In the genomic region with DNA sequence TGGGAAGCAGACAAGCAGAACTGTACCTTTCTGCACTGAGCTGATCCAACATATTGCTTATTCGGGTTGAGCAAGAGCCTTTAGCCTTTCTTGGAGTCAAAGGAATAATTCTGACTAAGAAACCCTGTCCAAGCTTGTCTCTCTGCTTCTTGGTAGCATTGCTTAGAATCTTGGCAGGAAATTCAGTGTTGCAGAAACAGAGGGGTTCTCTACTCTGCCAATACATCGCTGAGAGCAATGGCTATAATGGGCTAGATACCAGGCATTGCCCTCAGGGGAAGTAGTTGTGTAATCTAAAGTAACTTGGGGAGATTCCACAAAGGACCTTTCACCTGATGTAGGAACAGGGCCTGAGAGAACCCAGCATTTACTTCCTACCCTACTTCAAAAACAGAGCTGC, we compare ENCODE assay signal across 18 mouse cellular contexts.
DNase-seq lines count a peak whose midpoint lies in the region; ATAC-seq lines count a peak whose summit lies in the region.
"Had no signal": no experiment of that assay in that cellular context is flagged by ENCODE, and none has a peak within 500 bp of the region (broad histone marks: within the 10 kb centered on the region; RNA-seq: fewer than 3 reads in every experiment).

No protein-coding gene starts in this region.

- H3K36me3 ChIP-seq in forebrain, embryonic 15.5 days: no peaks in the 10 kb centered on the region
- H3K36me3 ChIP-seq in forebrain, embryonic 14.5 days (ENCODE audit: control insufficient read depth, insufficient read depth, low read length): no peaks in the 10 kb centered on the region
- H3K36me3 ChIP-seq in neural tube, embryonic 13.5 days: no peaks in the 10 kb centered on the region
- H3K36me3 ChIP-seq: hindbrain, embryonic 12.5 days; kidney, embryonic 15.5 days had no signal

- DNase-seq in forebrain, embryonic 14.5 days (ENCODE audit: low spot score): no peak
- DNase-seq in 3T3-L1 (ENCODE audit: low read depth, low spot score) (peak; percentile 20), adipocyte (ENCODE audit: low spot score) (peak; percentile 86)
- no peak for DNase-seq in thymus, adult 18-20 months
- no peak for DNase-seq in thymus, postnatal 14 days
- DNase-seq: cerebellum, adult 9-10 months; gastrocnemius, postnatal 10 days; lung, embryonic 14.5 days; lung, postnatal 4 days had no signal

- peaks cover 52% of the 10 kb centered on the region for H3K4me1 ChIP-seq in forebrain, embryonic 15.5 days
- peaks cover 15% of the 10 kb centered on the region for H3K4me1 ChIP-seq in forebrain, embryonic 14.5 days (ENCODE audit: control insufficient read depth, insufficient read depth, low read length)
- peaks cover 69% of the 10 kb centered on the region for H3K4me1 ChIP-seq in neural tube, embryonic 13.5 days (replicated peaks)

- no peak overlapping the region for H3K9ac ChIP-seq in forebrain, embryonic 15.5 days (replicated peaks)
- no peak overlapping the region for H3K9ac ChIP-seq in forebrain, embryonic 14.5 days (ENCODE audit: low read length)
- H3K9ac ChIP-seq in neural tube, embryonic 13.5 days: no peak overlapping the region
- H3K9ac ChIP-seq: hindbrain, embryonic 12.5 days; kidney, embryonic 15.5 days; liver, embryonic 14.5 days; lung, embryonic 14.5 days had no signal

- 0 out of 2 replicates have a peak overlapping the region, but pooled peaks have one; percentile 29 for H3K27ac ChIP-seq in forebrain, embryonic 15.5 days (replicated peaks)
- no peak overlapping the region for H3K27ac ChIP-seq in forebrain, embryonic 14.5 days (ENCODE audit: low read depth, low read length)
- peak overlapping the region; percentile 4; the same call in 1 of the 2 replicates for H3K27ac ChIP-seq in neural tube, embryonic 13.5 days (replicated peaks)
- H3K27ac ChIP-seq: hindbrain, embryonic 12.5 days; kidney, embryonic 15.5 days; liver, embryonic 14.5 days had no signal

- H3K27me3 ChIP-seq in forebrain, embryonic 15.5 days: peaks cover 10% of the 10 kb centered on the region; the same call in 1 of the 2 replicates
- H3K27me3 ChIP-seq in forebrain, embryonic 14.5 days (replicated peaks; ENCODE audit: control insufficient read depth, insufficient read depth, low read length): peaks cover 31% of the 10 kb centered on the region
- peaks cover 30% of the 10 kb centered on the region for H3K27me3 ChIP-seq in neural tube, embryonic 13.5 days

- no peaks in the 10 kb centered on the region for H3K9me3 ChIP-seq in forebrain, embryonic 15.5 days
- H3K9me3 ChIP-seq in forebrain, embryonic 14.5 days (replicated peaks; ENCODE audit: control insufficient read depth, low read length): no peaks in the 10 kb centered on the region
- no peaks in the 10 kb centered on the region for H3K9me3 ChIP-seq in neural tube, embryonic 13.5 days
- H3K9me3 ChIP-seq: hindbrain, embryonic 12.5 days; kidney, embryonic 15.5 days had no signal

- H3K4me2 ChIP-seq in forebrain, embryonic 15.5 days (replicated peaks): no peak overlapping the region
- H3K4me2 ChIP-seq in forebrain, embryonic 14.5 days (ENCODE audit: low read length): no peak overlapping the region
- no peak overlapping the region for H3K4me2 ChIP-seq in neural tube, embryonic 13.5 days
- H3K4me2 ChIP-seq: hindbrain, embryonic 12.5 days; kidney, embryonic 15.5 days; lung, embryonic 14.5 days had no signal

- WGBS in forebrain, embryonic 15.5 days: 68% methylated on average over 2 of the region's 2 CpGs
- WGBS in forebrain, embryonic 14.5 days: 79% methylated on average over 2 of the region's 2 CpGs
- WGBS in neural tube, embryonic 13.5 days: 75% methylated on average over 2 of the region's 2 CpGs

- H3K4me3 ChIP-seq in forebrain, embryonic 15.5 days: no peak overlapping the region
- H3K4me3 ChIP-seq in forebrain, embryonic 14.5 days (ENCODE audit: low read depth, low read length): no peak overlapping the region
- H3K4me3 ChIP-seq in neural tube, embryonic 13.5 days: no peak overlapping the region
- H3K4me3 ChIP-seq: hindbrain, embryonic 12.5 days; kidney, embryonic 15.5 days; myocyte had no signal

- no peak for ATAC-seq in forebrain, embryonic 15.5 days (replicated peaks)
- no peak for ATAC-seq in forebrain, embryonic 14.5 days
- no peak for ATAC-seq in neural tube, embryonic 13.5 days (ENCODE audit: low read depth)
- ATAC-seq: activated CD4-positive, CD25-positive, alpha-beta regulatory T cell, adult 4 months; intestine, postnatal 0 days; midbrain, embryonic 16.5 days had no signal

Comparison
In these comparisons a context has a peak if more than half of its experiments do, and no peak if none do; other contexts are left out.
1. DNase-seq: peak in 3T3-L1 (single experiment) and adipocyte (single experiment); none in forebrain, embryonic 14.5 days (single experiment), thymus, adult 18-20 months (0 of 2) and thymus, postnatal 14 days (single experiment).